Mouse (Mus musculus): ENCODE results near the gene Ripor3.

- no peak for TF ChIP-seq KAT2A (IDR thresholded peaks at IDR 0.05; ENCODE audit: insufficient replicate concordance, low read length)
- peak; percentile 62 to 82 for TF ChIP-seq CTCF (conservative IDR thresholded peaks at IDR 0.05 in 1 of 2, IDR thresholded peaks at IDR 0.05 in 1 of 2; ENCODE audit: low read depth in 2 of 2, low read length in 2 of 2)
- no peak for TF ChIP-seq MAFK (IDR thresholded peaks at IDR 0.05; ENCODE audit: insufficient replicate concordance, low read length)
- peak; percentile 72 for TF ChIP-seq SMC3 (IDR thresholded peaks at IDR 0.05; ENCODE audit: low read depth, low read length)
- no peak for TF ChIP-seq RCOR1 (conservative IDR thresholded peaks at IDR 0.05; ENCODE audit: low read depth, low read length)
These were observed at the start of gene Ripor3 for GRCm38 (mm10) chr2:168009936-168010668.

Data from CH12.LX (cell line).